Mouse (Mus musculus): ENCODE results near the gene Dnajc5g. TPM values are rescaled to one million over a fixed set of nuclear protein-coding genes. Genes with fewer than 3 reads are reported as not detected.

Gene Dnajc5g
- polyA plus RNA-seq, 1 experiment, result not detected

DNA sequence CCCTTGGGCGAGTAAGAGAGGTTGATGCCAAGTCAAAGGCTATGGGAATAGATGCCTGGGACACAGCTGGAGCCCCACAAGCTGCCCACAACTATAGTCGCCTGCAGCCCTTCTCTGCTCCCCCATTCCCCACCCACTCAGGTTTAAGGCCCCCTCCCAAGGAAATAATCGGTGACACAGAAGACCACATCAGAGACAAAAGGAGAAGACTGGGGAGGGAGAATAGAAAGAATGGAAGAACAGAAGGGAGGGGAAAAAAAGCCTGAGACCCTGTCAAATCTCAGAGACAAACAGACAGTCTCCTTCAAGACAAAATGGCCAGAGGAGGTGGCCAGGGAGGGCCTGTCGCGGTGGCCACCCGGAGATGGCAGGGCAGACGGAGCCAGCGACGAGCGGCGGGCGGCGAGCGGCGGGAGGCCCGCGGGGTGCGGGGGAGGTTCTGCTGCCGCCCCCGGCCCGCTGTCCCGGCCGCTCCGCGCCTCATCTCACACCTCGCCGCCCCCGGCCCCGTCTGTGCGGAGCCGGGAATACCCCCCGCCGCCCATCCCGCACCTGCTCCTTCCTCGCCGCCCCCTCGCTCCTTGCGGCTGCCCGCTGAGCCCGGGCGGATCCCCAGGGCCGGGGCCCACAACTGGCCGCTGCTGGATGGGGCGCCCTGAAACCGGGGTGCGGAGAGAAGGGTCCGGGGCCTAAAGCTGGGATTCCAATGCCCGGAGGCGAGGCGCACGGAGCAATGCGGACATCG, 13.7 kb upstream of the Dnajc5g start:
- Histone ChIP-seq H3K27ac (ENCODE audit: insufficient read depth, low read depth, low read length) (no peak overlapping the region), H3K27me3 (replicated peaks; ENCODE audit: control insufficient read depth, insufficient read depth, low read length) (peaks cover 14% of the 10 kb centered on the region), H3K4me1 (ENCODE audit: control insufficient read depth, insufficient read depth, low read length) (peaks cover 12% of the 10 kb centered on the region; the same call in 1 of the 2 replicates), H3K4me3 (ENCODE audit: insufficient read depth, low read depth, low read length) (no peak overlapping the region), H3K36me3 (ENCODE audit: control insufficient read depth, insufficient read depth, low read length) (no peaks in the 10 kb centered on the region)
- WGBS, result 10% methylated on average over 39 of the region's 53 CpGs
- DNase-seq, result no peak
- TF ChIP-seq POLR2A (IDR thresholded peaks at IDR 0.05; ENCODE audit: low read depth, low read length) (no peak), CTCF (conservative IDR thresholded peaks at IDR 0.05; ENCODE audit: insufficient read depth, insufficient read length, low read depth, low read length) (no peak)

DNA sequence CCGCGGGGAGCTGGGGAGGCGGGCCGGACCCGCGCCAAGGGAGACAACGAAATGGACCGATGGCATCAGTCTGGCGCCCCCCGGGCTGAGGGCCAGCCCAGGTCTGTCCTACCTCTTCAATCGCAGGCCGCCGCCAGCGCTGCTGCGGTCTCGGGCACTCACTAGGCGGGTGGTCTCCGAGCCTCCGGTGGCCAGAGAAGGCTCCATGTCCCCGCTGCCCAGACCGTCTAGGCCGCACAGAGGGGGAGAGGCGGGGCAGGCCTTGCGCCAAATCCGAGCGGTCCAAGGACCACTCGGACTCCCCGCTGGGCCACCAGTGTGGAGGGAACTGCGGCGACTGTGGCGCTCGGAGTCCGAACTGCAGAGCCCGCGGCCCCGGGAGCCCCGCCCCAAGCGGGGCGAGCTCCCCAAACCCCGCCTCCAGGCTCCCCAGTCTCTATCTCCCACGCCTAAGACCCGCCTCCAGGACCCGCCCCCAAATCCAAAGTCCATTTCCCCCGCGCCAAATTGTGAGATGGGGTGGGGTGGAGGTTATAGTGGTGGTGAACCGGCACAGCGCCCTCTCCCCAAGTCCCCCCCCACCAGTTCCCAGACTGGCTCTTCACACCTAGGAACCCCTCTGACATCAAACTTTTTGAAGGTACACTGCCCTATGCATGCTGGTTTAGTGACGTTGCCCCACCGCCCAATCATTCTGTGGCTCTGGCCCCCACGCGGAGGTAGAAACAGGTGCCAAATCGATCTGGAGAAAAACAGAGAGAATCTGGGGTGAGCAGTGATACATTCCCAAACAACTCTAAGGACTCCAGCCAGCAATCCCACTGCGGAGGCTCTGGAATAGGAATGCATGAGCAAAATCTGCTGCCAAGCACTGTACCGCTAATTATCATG, 12.7 kb upstream of the Dnajc5g start:
- TF ChIP-seq POLR2A (IDR thresholded peaks at IDR 0.05; ENCODE audit: low read depth, low read length) (no peak), CTCF (conservative IDR thresholded peaks at IDR 0.05; ENCODE audit: insufficient read depth, insufficient read length, low read depth, low read length) (no peak)
- H3K27me3 ChIP-seq (replicated peaks; ENCODE audit: control insufficient read depth, insufficient read depth, low read length), result peaks cover 14% of the 10 kb centered on the region
- H3K27ac ChIP-seq (ENCODE audit: insufficient read depth, low read depth, low read length), result no peak overlapping the region
- peaks cover 12% of the 10 kb centered on the region; the same call in 1 of the 2 replicates for H3K4me1 ChIP-seq (ENCODE audit: control insufficient read depth, insufficient read depth, low read length)
- DNase-seq, result peak; percentile 76
- WGBS, result 2% methylated on average over 52 of the region's 54 CpGs
- H3K36me3 ChIP-seq (ENCODE audit: control insufficient read depth, insufficient read depth, low read length), result no peaks in the 10 kb centered on the region
- peak overlapping the region; percentile 39; the same call in 1 of the 2 replicates for H3K4me3 ChIP-seq (ENCODE audit: insufficient read depth, low read depth, low read length)

DNA sequence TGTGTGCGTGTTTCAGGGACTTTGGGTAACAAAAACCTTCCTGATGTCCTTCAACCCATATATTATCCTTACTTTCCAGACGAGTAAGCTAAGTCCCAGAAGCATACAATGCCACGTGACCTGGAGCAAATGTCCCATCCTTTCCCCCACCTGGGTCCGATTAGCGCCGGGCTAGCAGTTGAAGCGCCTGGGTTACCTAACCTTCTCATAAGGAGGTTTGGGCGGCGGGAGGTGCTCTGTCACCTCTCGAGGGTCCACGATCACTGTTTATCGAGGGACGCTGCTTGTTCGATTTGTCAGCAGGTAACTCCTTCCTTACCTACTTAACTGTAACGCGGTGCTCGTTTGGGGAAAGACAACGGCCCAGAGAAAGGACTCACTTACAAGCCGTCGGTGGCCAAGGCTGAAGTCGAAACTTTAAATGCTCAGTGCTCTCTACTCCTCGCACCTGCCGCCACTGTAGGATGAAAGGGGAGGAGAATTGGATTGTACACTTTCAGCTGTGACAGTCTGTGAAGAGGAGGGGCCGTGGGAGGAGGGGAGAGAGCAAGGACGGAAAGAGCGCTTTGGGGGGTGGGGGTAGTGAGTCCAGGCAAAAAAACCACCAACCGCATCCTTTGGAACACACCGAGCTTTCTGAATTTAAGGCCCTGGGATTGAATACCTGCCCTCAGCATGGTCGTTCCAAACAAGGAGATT, 11.8 kb upstream of the Dnajc5g start:
- H3K4me1 ChIP-seq (ENCODE audit: control insufficient read depth, insufficient read depth, low read length), result peaks cover 12% of the 10 kb centered on the region; the same call in 1 of the 2 replicates
- no peak for DNase-seq
- no peak overlapping the region for H3K27ac ChIP-seq (ENCODE audit: insufficient read depth, low read depth, low read length)
- TF ChIP-seq CTCF (conservative IDR thresholded peaks at IDR 0.05; ENCODE audit: insufficient read depth, insufficient read length, low read depth, low read length), result no peak
- no peak for TF ChIP-seq POLR2A (IDR thresholded peaks at IDR 0.05; ENCODE audit: low read depth, low read length)
- H3K4me3 ChIP-seq (ENCODE audit: insufficient read depth, low read depth, low read length), result peak overlapping the region; percentile 3; the same call in 1 of the 2 replicates
- H3K36me3 ChIP-seq (ENCODE audit: control insufficient read depth, insufficient read depth, low read length), result no peaks in the 10 kb centered on the region
- WGBS, result 3% methylated on average over 29 of the region's 29 CpGs
- peaks cover 14% of the 10 kb centered on the region for H3K27me3 ChIP-seq (replicated peaks; ENCODE audit: control insufficient read depth, insufficient read depth, low read length)

DNA sequence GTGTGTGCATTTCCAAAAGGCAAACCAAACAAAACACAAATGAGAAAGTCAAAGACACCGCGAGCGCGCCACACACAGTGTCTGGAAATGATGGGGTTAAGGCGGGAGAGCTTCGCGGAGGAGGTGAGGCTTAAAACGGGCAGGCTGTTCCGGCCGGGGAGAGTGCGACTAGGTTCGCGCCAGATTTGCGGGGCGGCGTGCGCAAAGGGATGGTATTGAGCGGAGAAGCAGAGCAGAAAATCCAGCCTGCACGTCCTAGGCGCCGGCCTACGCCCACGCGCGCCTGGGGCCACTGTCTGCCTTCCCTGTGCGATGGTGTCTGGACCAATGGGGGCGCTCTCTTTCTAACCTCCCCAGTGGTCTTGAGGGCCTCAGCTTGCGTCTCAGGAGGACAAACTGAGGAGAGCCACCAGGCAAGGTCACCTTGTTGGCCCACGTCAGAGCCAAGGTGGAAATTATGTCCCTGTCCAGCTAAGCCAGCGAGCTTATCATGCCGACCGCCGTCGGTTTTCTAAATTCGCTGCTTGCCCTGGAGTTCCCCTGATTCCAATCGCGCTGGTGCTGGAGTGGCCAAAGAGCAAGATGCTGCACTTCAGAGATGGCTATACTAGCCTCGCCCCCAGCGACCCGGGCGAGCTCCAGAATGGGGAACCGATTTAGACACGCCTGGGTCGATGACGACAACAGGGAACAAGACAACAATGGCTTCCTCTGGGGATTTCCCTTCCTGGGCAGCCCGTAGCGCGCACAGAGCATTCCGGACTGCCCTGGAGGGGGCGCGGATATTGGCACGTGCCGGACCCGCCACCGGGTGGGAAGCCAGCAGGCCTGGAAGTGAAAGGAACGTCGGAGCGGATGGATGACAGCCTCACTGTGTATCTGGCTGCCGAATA, 11.0 kb upstream of the Dnajc5g start:
- under 1% methylated on average over 59 of the region's 59 CpGs for WGBS
- Histone ChIP-seq H3K27ac (ENCODE audit: insufficient read depth, low read depth, low read length) (no peak overlapping the region), H3K4me3 (ENCODE audit: insufficient read depth, low read depth, low read length) (peak overlapping the region; percentile 3; the same call in 1 of the 2 replicates), H3K27me3 (replicated peaks; ENCODE audit: control insufficient read depth, insufficient read depth, low read length) (peaks cover 14% of the 10 kb centered on the region), H3K4me1 (ENCODE audit: control insufficient read depth, insufficient read depth, low read length) (peaks cover 12% of the 10 kb centered on the region; the same call in 1 of the 2 replicates), H3K36me3 (ENCODE audit: control insufficient read depth, insufficient read depth, low read length) (no peaks in the 10 kb centered on the region)
- peak; percentile 61 for DNase-seq
- TF ChIP-seq POLR2A (IDR thresholded peaks at IDR 0.05; ENCODE audit: low read depth, low read length) (no peak), CTCF (conservative IDR thresholded peaks at IDR 0.05; ENCODE audit: insufficient read depth, insufficient read length, low read depth, low read length) (no peak)

DNA sequence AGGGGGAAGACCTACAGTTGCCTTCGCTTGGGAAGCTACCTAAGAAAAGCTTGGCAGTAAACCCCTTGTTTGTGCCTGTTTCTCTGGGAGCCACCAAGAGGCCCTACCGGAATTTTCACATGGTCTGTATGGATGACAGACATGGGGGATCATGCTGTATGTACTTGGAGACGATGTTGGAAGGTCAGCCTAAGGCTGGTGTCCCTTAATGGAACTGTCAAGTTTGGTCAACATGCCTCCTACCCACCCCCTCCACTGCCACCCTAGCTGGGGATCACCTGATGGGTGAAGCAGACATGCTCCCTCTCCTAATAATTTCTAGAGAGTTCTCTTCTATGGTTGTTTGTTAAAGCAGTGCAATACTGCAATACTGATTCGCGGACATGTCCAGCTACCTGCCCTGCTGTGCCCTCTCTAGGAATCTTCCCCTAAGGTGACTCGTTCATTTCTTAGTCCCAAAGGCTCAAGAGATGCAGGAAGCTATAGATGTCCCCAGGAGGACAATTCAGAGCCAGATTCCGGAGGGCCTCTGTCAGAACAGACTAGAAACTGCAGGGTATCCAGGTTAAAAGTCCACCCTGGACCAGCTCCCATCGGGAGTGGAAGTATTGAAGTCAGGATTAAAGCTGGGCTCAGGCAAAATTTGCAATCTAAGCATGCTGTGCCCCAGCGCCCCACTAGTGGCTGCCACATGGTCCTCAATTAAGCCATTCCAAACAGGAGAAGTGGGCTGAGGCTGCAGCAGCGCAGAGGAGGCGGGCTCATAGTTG, 10.2 kb upstream of the Dnajc5g start:
- DNase-seq, result no peak
- no peak overlapping the region for H3K27ac ChIP-seq (ENCODE audit: insufficient read depth, low read depth, low read length)
- WGBS, result 29% methylated on average over 11 of the region's 11 CpGs
- peaks cover 12% of the 10 kb centered on the region; the same call in 1 of the 2 replicates for H3K4me1 ChIP-seq (ENCODE audit: control insufficient read depth, insufficient read depth, low read length)
- H3K4me3 ChIP-seq (ENCODE audit: insufficient read depth, low read depth, low read length), result no peak overlapping the region
- TF ChIP-seq POLR2A (IDR thresholded peaks at IDR 0.05; ENCODE audit: low read depth, low read length), result no peak
- no peak for TF ChIP-seq CTCF (conservative IDR thresholded peaks at IDR 0.05; ENCODE audit: insufficient read depth, insufficient read length, low read depth, low read length)
- H3K27me3 ChIP-seq (replicated peaks; ENCODE audit: control insufficient read depth, insufficient read depth, low read length), result peaks cover 14% of the 10 kb centered on the region
- H3K36me3 ChIP-seq (ENCODE audit: control insufficient read depth, insufficient read depth, low read length), result no peaks in the 10 kb centered on the region
